Mouse (Mus musculus) kidney, adult 18-20 months (tissue): ENCODE measurements at regions not wholly inside any gene's neighbourhood (a gene's known extent, or its start where the extent isn't known, plus 50 kb on each side); places are given as distances from the start of the nearest gene placed in this dataset.

Experiments
- DNase-seq: peaks from one replicate; pipeline ENCODE4 v3.0.0; 2021

- DNase-seq: no peak
Observed at GRCm38 (mm10) chr6:61127238-61127637, 52.9 kb upstream of the Ccser1 start.

- no peak for DNase-seq
Observed at GRCm38 (mm10) chr6:61128211-61128610, 51.9 kb upstream of the Ccser1 start.
